Mouse (Mus musculus) ES-Bruce4 (cell line): ENCODE results near the gene Large1. TPM values are rescaled to one million over a fixed set of nuclear protein-coding genes. Genes with fewer than 3 reads are reported as not detected.
"Not testable (repeated sequence)": the region's sequence is repeated elsewhere in the genome, so short reads cannot be mapped to it uniquely, and the experiment has no call there.

Experiments used
- H3K27ac ChIP-seq: 2 replicates; pipeline ENCODE4 v1.5.1; 2012; ENCODE audit warnings: low read length, inconsistent platforms; ENCODE audit not compliant: insufficient read depth
- H3K27me3 ChIP-seq: 2 replicates; pipeline ENCODE4 v1.6.1; 2012; ENCODE audit warnings: mild to moderate bottlenecking, low read length, inconsistent platforms; ENCODE audit not compliant: control insufficient read depth, poor library complexity, insufficient read depth, severe bottlenecking
- H3K36me3 ChIP-seq: 2 replicates; pipeline ENCODE4 v1.6.1; 2012; ENCODE audit warnings: inconsistent platforms, mild to moderate bottlenecking, low read length, moderate library complexity; ENCODE audit not compliant: control insufficient read depth, poor library complexity, insufficient read depth, severe bottlenecking
- H3K4me1 ChIP-seq: one replicate; pipeline ENCODE4 v1.8.1; 2011; ENCODE audit warnings: low read length; ENCODE audit not compliant: control insufficient read depth, insufficient read depth
- H3K4me3 ChIP-seq: 2 replicates; pipeline ENCODE4 v1.5.1; 2011; ENCODE audit warnings: low read depth, mild to moderate bottlenecking, low read length
- H3K9ac ChIP-seq: 2 replicates; pipeline ENCODE4 v1.6.1; 2012; ENCODE audit warnings: low read depth, mild to moderate bottlenecking, inconsistent platforms; ENCODE audit not compliant: poor library complexity, severe bottlenecking
- H3K9me3 ChIP-seq: replicated peaks from 2 replicates; pipeline ENCODE4 v1.6.1; 2012; ENCODE audit warnings: mild to moderate bottlenecking, low read length, inconsistent platforms; ENCODE audit not compliant: control insufficient read depth, poor library complexity, insufficient read depth, severe bottlenecking
- CTCF ChIP-seq: IDR thresholded peaks from one replicate; pipeline ENCODE4 v1.8.1; 2011; ENCODE audit warnings: low read depth, low read length
- EP300 ChIP-seq: IDR thresholded peaks from 2 replicates; pipeline ENCODE4 v1.6.1; 2011; ENCODE audit warnings: low read depth, low read length; ENCODE audit not compliant: insufficient read depth
- POLR2A ChIP-seq: IDR thresholded peaks from one replicate; pipeline ENCODE4 v1.8.1; 2011; ENCODE audit warnings: low read length; ENCODE audit not compliant: insufficient read depth
- polyA plus RNA-seq: library from polyadenylated mRNA; stranded (reverse); fragments of >200 nt; gene quantifications from 2 replicates; pipeline ENCODE4 v1.2.4, GENCODE M21; 2011; ENCODE audit warnings: low read depth; ENCODE audit not compliant: missing spikeins, insufficient read depth, insufficient read length

Gene Large1
- polyA plus RNA-seq, 1 experiment: 20.2 TPM

GRCm38 (mm10) chr8:73324667-73325066 is 28.7 kb downstream of the Large1 start:
- Histone ChIP-seq H3K27ac (no peak overlapping the region), H3K9ac (no peak overlapping the region), H3K4me3 (no peak overlapping the region), H3K4me1 (no peaks in the 10 kb centered on the region), H3K9me3 (no peaks in the 10 kb centered on the region), H3K27me3 (no peaks in the 10 kb centered on the region), H3K36me3 (no peaks in the 10 kb centered on the region; the same call in 1 of the 2 replicates)
- TF ChIP-seq CTCF: no peak
- no peak for TF ChIP-seq EP300
- TF ChIP-seq POLR2A: no peak

DNA sequence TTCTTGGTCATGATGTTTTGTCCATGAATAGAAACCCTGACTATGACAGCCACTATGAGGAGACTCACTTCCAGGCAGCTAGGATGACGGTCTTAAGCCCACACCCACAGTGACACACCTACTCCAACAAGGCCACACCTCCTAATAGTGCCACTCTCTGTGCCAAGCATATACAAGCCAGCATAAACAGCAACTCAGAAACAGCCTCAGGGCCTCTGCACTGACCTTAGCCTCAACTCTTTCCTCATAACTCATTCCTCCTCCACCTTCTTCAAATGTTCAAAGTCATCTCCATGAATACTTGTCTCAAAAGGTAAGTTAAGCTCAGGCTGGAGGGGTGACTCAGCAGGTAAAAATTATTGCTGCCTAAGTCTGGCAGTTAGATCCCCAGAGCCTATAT is 29.7 kb downstream of the Large1 start:
- TF ChIP-seq EP300 (no peak), CTCF (no peak), POLR2A (no peak)
- Histone ChIP-seq H3K4me1 (no peaks in the 10 kb centered on the region), H3K9ac (no peak overlapping the region), H3K4me3 (no peak overlapping the region), H3K27me3 (no peaks in the 10 kb centered on the region), H3K9me3 (no peaks in the 10 kb centered on the region), H3K36me3 (no peaks in the 10 kb centered on the region; the same call in 1 of the 2 replicates), H3K27ac (no peak overlapping the region)

DNA sequence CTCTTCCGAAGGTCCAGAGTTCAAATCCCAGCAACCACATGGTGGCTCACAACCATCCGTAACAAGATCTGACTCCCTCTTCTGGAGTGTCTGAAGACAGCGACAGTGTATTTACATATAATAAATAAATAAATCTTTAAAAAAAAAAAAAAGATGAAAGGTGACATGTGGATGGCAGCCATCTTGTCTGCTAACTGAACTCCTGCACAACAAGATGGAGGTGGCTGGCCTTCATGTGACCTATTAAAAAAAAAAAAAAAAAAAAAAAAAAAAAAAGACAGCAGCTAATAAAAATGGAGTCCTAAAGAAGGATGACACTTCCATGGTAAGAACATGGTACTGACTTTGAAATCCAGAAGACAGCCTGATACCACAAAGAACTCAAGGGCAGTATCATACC is 33.8 kb downstream of the Large1 start:
- not testable (repeated sequence) for H3K9ac ChIP-seq, H3K27ac ChIP-seq, H3K4me1 ChIP-seq, H3K9me3 ChIP-seq, H3K36me3 ChIP-seq, H3K4me3 ChIP-seq, H3K27me3 ChIP-seq

- Histone ChIP-seq H3K36me3 (no peaks in the 10 kb centered on the region), H3K27ac (no peak overlapping the region), H3K4me3 (no peak overlapping the region), H3K9ac (no peak overlapping the region), H3K9me3 (no peaks in the 10 kb centered on the region), H3K4me1 (no peaks in the 10 kb centered on the region), H3K27me3 (no peaks in the 10 kb centered on the region)
- no peak for TF ChIP-seq POLR2A
- TF ChIP-seq EP300: no peak
- TF ChIP-seq CTCF: no peak
These were observed 39.4 kb downstream of the Large1 start for GRCm38 (mm10) chr8:73313911-73314310.

GRCm38 (mm10) chr8:73312714-73313607 is 40.4 kb downstream of the Large1 start:
- no peak overlapping the region for H3K27ac ChIP-seq
- no peaks in the 10 kb centered on the region for H3K4me1 ChIP-seq
- no peak overlapping the region for H3K9ac ChIP-seq
- TF ChIP-seq POLR2A: no peak
- no peak for TF ChIP-seq CTCF
- no peak for TF ChIP-seq EP300
- no peaks in the 10 kb centered on the region for H3K36me3 ChIP-seq
- no peak overlapping the region for H3K4me3 ChIP-seq
- H3K9me3 ChIP-seq: no peaks in the 10 kb centered on the region
- H3K27me3 ChIP-seq: no peaks in the 10 kb centered on the region

GRCm38 (mm10) chr8:73310471-73310870 is 42.9 kb downstream of the Large1 start:
- Histone ChIP-seq H3K9ac (no peak overlapping the region), H3K9me3 (no peaks in the 10 kb centered on the region), H3K27ac (no peak overlapping the region), H3K36me3 (no peaks in the 10 kb centered on the region), H3K27me3 (no peaks in the 10 kb centered on the region), H3K4me1 (no peaks in the 10 kb centered on the region), H3K4me3 (no peak overlapping the region)
- TF ChIP-seq CTCF (no peak), POLR2A (no peak), EP300 (no peak)
